Mouse (Mus musculus) left cerebral cortex, adult 18-20 months (tissue): ENCODE results near the gene Cgas. TPM values are rescaled to one million over a fixed set of nuclear protein-coding genes. Genes with fewer than 3 reads are reported as not detected.
A peak's percentile ranks its signal among the peaks of the same experiment; 100 is the strongest.
"Not testable (repeated sequence)": the region's sequence is repeated elsewhere in the genome, so short reads cannot be mapped to it uniquely, and the experiment has no call there.

Source experiments
- DNase-seq, 2 experiments: peaks; one replicate each; pipeline ENCODE4 v3.0.0; 2021 to 2022; ENCODE audit warnings: low spot score in 2 of 2, mixed read lengths in 1 of 2
- long read RNA-seq, 2 experiments: library from polyadenylated mRNA; stranded (forward); transcript quantifications; one replicate each; pipeline ENCODE4 v2.0.0; 2021
- total RNA-seq, 2 experiments: library from RNA; stranded (reverse); gene quantifications; 2 replicates each; pipeline ENCODE4 v1.2.3; 2021

Cgas gene
- under 1 TPM; 0.40 to 0.65 TPM for total RNA-seq
- long read RNA-seq, experiment 1, full-length matches to known transcripts, result 1 of 1 reads
- long read RNA-seq, experiment 1, partial matches to known transcripts, result 0 of 1 reads
- long read RNA-seq, experiment 1, other reads (novel, unspliced or antisense), result 0 of 1 reads
- long read RNA-seq, experiment 2, partial matches to known transcripts, result 1 of 2 reads
- long read RNA-seq, experiment 2, other reads (novel, unspliced or antisense), result 1 of 2 reads

- peak; percentile 9 to 15 for DNase-seq
Observed at GRCm38 (mm10) chr9:78442579-78443392, at the start of gene Cgas. Gene Cgas, minus strand, starts transcription at chr9:78443237.

GRCm38 (mm10) chr9:78492254-78492653, 49.2 kb upstream of the Cgas start:
- DNase-seq, result no peak

GRCm38 (mm10) chr9:78491169-78491568, 48.1 kb upstream of the Cgas start:
- no peak for DNase-seq

GRCm38 (mm10) chr9:78488890-78489420, 45.9 kb upstream of the Cgas start, which contains the start of gene Eef1a1:
Gene Eef1a1, minus strand, starts transcription at chr9:78489151.
- DNase-seq, result peak; percentile 40 to 48

GRCm38 (mm10) chr9:78488021-78488420, 45.0 kb upstream of the Cgas start:
- DNase-seq, result not testable (repeated sequence)

GRCm38 (mm10) chr9:78484660-78485059, 41.6 kb upstream of the Cgas start:
- DNase-seq, result no peak

- DNase-seq, result no peak
Observed at GRCm38 (mm10) chr9:78482386-78482785, 39.3 kb upstream of the Cgas start.

GRCm38 (mm10) chr9:78481423-78482331, 38.6 kb upstream of the Cgas start:
- DNase-seq, result peak; percentile 92 to 93

- peak; percentile 71 to 80 for DNase-seq
Observed at GRCm38 (mm10) chr9:78480706-78481358, 37.8 kb upstream of the Cgas start.

- not testable (repeated sequence) for DNase-seq
Observed at GRCm38 (mm10) chr9:78480227-78480626, 37.2 kb upstream of the Cgas start.

GRCm38 (mm10) chr9:78479308-78479707, 36.3 kb upstream of the Cgas start:
- DNase-seq, result not testable (repeated sequence)

GRCm38 (mm10) chr9:78478009-78478605, 35.1 kb upstream of the Cgas start:
- DNase-seq, result not testable (repeated sequence)

- DNase-seq, result no peak
Observed at GRCm38 (mm10) chr9:78477021-78477551, 34.0 kb upstream of the Cgas start.

GRCm38 (mm10) chr9:78476531-78477020, 33.5 kb upstream of the Cgas start:
- no peak for DNase-seq

GRCm38 (mm10) chr9:78475873-78476272, 32.8 kb upstream of the Cgas start:
- DNase-seq, result no peak

GRCm38 (mm10) chr9:78475383-78475780, 32.3 kb upstream of the Cgas start:
- DNase-seq, result no peak

- no peak for DNase-seq
Observed at GRCm38 (mm10) chr9:78474771-78475382, 31.8 kb upstream of the Cgas start.

- no peak for DNase-seq
Observed at GRCm38 (mm10) chr9:78474270-78474669, 31.2 kb upstream of the Cgas start.

GRCm38 (mm10) chr9:78473588-78473987, 30.6 kb upstream of the Cgas start:
- no peak for DNase-seq
